In genomic region chr5:24599137-24599536, GRCm38 (mm10) we compare ENCODE assay signal across 8 mouse cellular contexts. TPM values are rescaled to one million over a fixed set of nuclear protein-coding genes. Genes with fewer than 3 reads are reported as not detected.
A peak's percentile ranks its signal among the peaks of the same experiment; 100 is the strongest.
DNase-seq lines count a peak whose midpoint lies in the region; ATAC-seq lines count a peak whose summit lies in the region.
"Had no signal": no experiment of that assay in that cellular context is flagged by ENCODE, and none has a peak within 500 bp of the region (broad histone marks: within the 10 kb centered on the region; RNA-seq: fewer than 3 reads in every experiment).

No protein-coding gene starts in this region.

- peak overlapping the region; percentile 72; the same call in 1 of the 2 replicates for H3K9ac ChIP-seq in kidney, embryonic 16.5 days (replicated peaks; ENCODE audit: low read length)
- peak overlapping the region; percentile 49 for H3K9ac ChIP-seq in intestine, embryonic 15.5 days
- H3K9ac ChIP-seq in neural tube, embryonic 13.5 days = peak overlapping the region; percentile 84

- H3K36me3 ChIP-seq in kidney, embryonic 16.5 days (ENCODE audit: insufficient read depth, low read length) = peaks cover 15% of the 10 kb centered on the region
- peaks cover 16% of the 10 kb centered on the region for H3K36me3 ChIP-seq in forebrain, embryonic 10.5 days (replicated peaks)
- no peaks in the 10 kb centered on the region; the same call in none of the 2 replicates for H3K36me3 ChIP-seq in intestine, embryonic 15.5 days
- peaks cover 19% of the 10 kb centered on the region for H3K36me3 ChIP-seq in neural tube, embryonic 13.5 days

- H3K9me3 ChIP-seq in kidney, embryonic 16.5 days (ENCODE audit: low read length) = no peaks in the 10 kb centered on the region
- H3K9me3 ChIP-seq in forebrain, embryonic 10.5 days = no peaks in the 10 kb centered on the region
- H3K9me3 ChIP-seq in intestine, embryonic 15.5 days = no peaks in the 10 kb centered on the region
- H3K9me3 ChIP-seq in neural tube, embryonic 13.5 days = no peaks in the 10 kb centered on the region

- H3K27me3 ChIP-seq in kidney, embryonic 16.5 days (ENCODE audit: insufficient read depth, low read length) = no peaks in the 10 kb centered on the region
- H3K27me3 ChIP-seq in forebrain, embryonic 10.5 days (ENCODE audit: poor library complexity, severe bottlenecking) = peaks cover 54% of the 10 kb centered on the region
- H3K27me3 ChIP-seq in intestine, embryonic 15.5 days (replicated peaks) = peaks cover 6% of the 10 kb centered on the region; the same call in 1 of the 2 replicates
- H3K27me3 ChIP-seq in neural tube, embryonic 13.5 days = no peaks in the 10 kb centered on the region

- H3K4me3 ChIP-seq in kidney, embryonic 16.5 days (ENCODE audit: low read length) = peak overlapping the region; percentile 56
- H3K4me3 ChIP-seq in forebrain, embryonic 10.5 days = peak overlapping the region; percentile 61
- peak overlapping the region; percentile 44 for H3K4me3 ChIP-seq in intestine, embryonic 15.5 days (replicated peaks)
- peak overlapping the region; percentile 53 for H3K4me3 ChIP-seq in neural tube, embryonic 13.5 days

- no peak for DNase-seq in kidney, adult 18-20 months
- no peak for DNase-seq in forebrain, embryonic 10.5 days (ENCODE audit: extremely low spot score, low spot score)
- no peak for DNase-seq in ovary, postnatal 10 days (ENCODE audit: low spot score)
- DNase-seq: kidney, adult 11 months had no signal

- peaks cover 63% of the 10 kb centered on the region for H3K4me1 ChIP-seq in kidney, embryonic 16.5 days (ENCODE audit: insufficient read depth, low read length)
- H3K4me1 ChIP-seq in forebrain, embryonic 10.5 days = peaks cover 96% of the 10 kb centered on the region
- H3K4me1 ChIP-seq in intestine, embryonic 15.5 days (replicated peaks) = peaks cover 54% of the 10 kb centered on the region
- H3K4me1 ChIP-seq in neural tube, embryonic 13.5 days (replicated peaks) = peaks cover 93% of the 10 kb centered on the region

- no peak overlapping the region for H3K27ac ChIP-seq in kidney, embryonic 16.5 days (ENCODE audit: low read length)
- H3K27ac ChIP-seq in forebrain, embryonic 10.5 days = peak overlapping the region; percentile 87
- H3K27ac ChIP-seq in intestine, embryonic 15.5 days = no peak overlapping the region
- H3K27ac ChIP-seq in neural tube, embryonic 13.5 days (replicated peaks) = 0 out of 2 replicates have a peak overlapping the region, but pooled peaks have one; percentile 18

- peak overlapping the region; percentile 98 for H3K4me2 ChIP-seq in kidney, embryonic 16.5 days (replicated peaks; ENCODE audit: low read depth, low read length)
- H3K4me2 ChIP-seq in intestine, embryonic 15.5 days (replicated peaks) = peak overlapping the region; percentile 91
- peak overlapping the region; percentile 90 for H3K4me2 ChIP-seq in neural tube, embryonic 13.5 days

- ATAC-seq in kidney, embryonic 16.5 days (ENCODE audit: low FRiP score, low TSS enrichment) = no peak
- ATAC-seq in intestine, embryonic 15.5 days = no peak
- no peak for ATAC-seq in neural tube, embryonic 13.5 days (ENCODE audit: low read depth)
- no peak for ATAC-seq in activated CD4-positive, CD25-positive, alpha-beta regulatory T cell, adult 4 months

- 18% methylated on average over 8 of the region's 8 CpGs for WGBS in kidney, embryonic 16.5 days
- WGBS in forebrain, embryonic 10.5 days = 13% methylated on average over 8 of the region's 8 CpGs
- 23% methylated on average over 8 of the region's 8 CpGs for WGBS in intestine, embryonic 15.5 days
- 10% methylated on average over 8 of the region's 8 CpGs for WGBS in neural tube, embryonic 13.5 days

RNA-seq across cellular contexts. Expression of gene Chpf2, which starts 12.6 kb away (rescaled TPM):
- polyA plus RNA-seq in kidney, embryonic 16.5 days (2015; fragmentation: Nextera tagmentation; extraction: Ambion mirVana) = 27.1 and 28.3 TPM in 2 replicates
- 15.1 and 16.0 TPM in 2 replicates for polyA plus RNA-seq in forebrain, embryonic 10.5 days (2016; fragmentation: Nextera tagmentation; extraction: Ambion mirVana)
- polyA plus RNA-seq in intestine, embryonic 15.5 days (2015; fragmentation: Nextera tagmentation; extraction: Ambion mirVana) = 14.7 and 16.0 TPM in 2 replicates
- 19.1 and 19.9 TPM in 2 replicates for polyA plus RNA-seq in neural tube, embryonic 13.5 days (2015; fragmentation: Nextera tagmentation; extraction: Ambion mirVana)
- 10 to 100 TPM in 1 of 2 experiments, 1 to 10 TPM in 1; 8.3 to 17.8 TPM for polyA plus RNA-seq in activated CD4-positive, CD25-positive, alpha-beta regulatory T cell, adult 4 months (2017; shearing (Covaris generic))

RNA-seq across cellular contexts. Expression of gene Abcf2, which starts 21.9 kb away (rescaled TPM):
- polyA plus RNA-seq in kidney, embryonic 16.5 days (2015; fragmentation: Nextera tagmentation; extraction: Ambion mirVana) = 118 TPM in 2 replicates
- 193 and 197 TPM in 2 replicates for polyA plus RNA-seq in forebrain, embryonic 10.5 days (2016; fragmentation: Nextera tagmentation; extraction: Ambion mirVana)
- 86.0 and 87.1 TPM in 2 replicates for polyA plus RNA-seq in intestine, embryonic 15.5 days (2015; fragmentation: Nextera tagmentation; extraction: Ambion mirVana)
- polyA plus RNA-seq in neural tube, embryonic 13.5 days (2015; fragmentation: Nextera tagmentation; extraction: Ambion mirVana) = 91.2 and 99.1 TPM in 2 replicates
- 10 to 100 TPM; 51.8 to 56.8 TPM for polyA plus RNA-seq in activated CD4-positive, CD25-positive, alpha-beta regulatory T cell, adult 4 months (2017; shearing (Covaris generic))

RNA-seq across cellular contexts. Expression of gene Smarcd3, which starts 25.1 kb away (rescaled TPM):
- polyA plus RNA-seq in kidney, embryonic 16.5 days (2015; fragmentation: Nextera tagmentation; extraction: Ambion mirVana) = 24.5 and 25.0 TPM in 2 replicates
- polyA plus RNA-seq in forebrain, embryonic 10.5 days (2016; fragmentation: Nextera tagmentation; extraction: Ambion mirVana) = 34.7 and 39.7 TPM in 2 replicates
- 15.5 and 18.4 TPM in 2 replicates for polyA plus RNA-seq in intestine, embryonic 15.5 days (2015; fragmentation: Nextera tagmentation; extraction: Ambion mirVana)
- polyA plus RNA-seq in neural tube, embryonic 13.5 days (2015; fragmentation: Nextera tagmentation; extraction: Ambion mirVana) = 91.1 and 99.2 TPM in 2 replicates
- polyA plus RNA-seq in activated CD4-positive, CD25-positive, alpha-beta regulatory T cell, adult 4 months (2017; shearing (Covaris generic)) = under 1 TPM in 1 of 2 experiments, not detected in 1; 0.41 TPM

RNA-seq across cellular contexts. Expression of gene 4931409K22Rik, which starts 42.5 kb away (rescaled TPM):
- polyA plus RNA-seq in kidney, embryonic 16.5 days (2015; fragmentation: Nextera tagmentation; extraction: Ambion mirVana) = 0.16 and 0.41 TPM in 2 replicates
- polyA plus RNA-seq in forebrain, embryonic 10.5 days (2016; fragmentation: Nextera tagmentation; extraction: Ambion mirVana) = 0.06 TPM in 1 of 2 replicates, not detected in the other
- 0.05 and 0.08 TPM in 2 replicates for polyA plus RNA-seq in intestine, embryonic 15.5 days (2015; fragmentation: Nextera tagmentation; extraction: Ambion mirVana)
- polyA plus RNA-seq in neural tube, embryonic 13.5 days (2015; fragmentation: Nextera tagmentation; extraction: Ambion mirVana) = 0.08 and 0.17 TPM in 2 replicates
- polyA plus RNA-seq in activated CD4-positive, CD25-positive, alpha-beta regulatory T cell, adult 4 months (2017; shearing (Covaris generic)) = under 1 TPM in 1 of 2 experiments, not detected in 1; 0.46 TPM

RNA-seq across cellular contexts. Expression of gene Asb10, which starts 58.4 kb away (rescaled TPM):
- 0.42 and 0.71 TPM in 2 replicates for polyA plus RNA-seq in kidney, embryonic 16.5 days (2015; fragmentation: Nextera tagmentation; extraction: Ambion mirVana)
- 0.09 and 0.15 TPM in 2 replicates for polyA plus RNA-seq in forebrain, embryonic 10.5 days (2016; fragmentation: Nextera tagmentation; extraction: Ambion mirVana)
- polyA plus RNA-seq in intestine, embryonic 15.5 days (2015; fragmentation: Nextera tagmentation; extraction: Ambion mirVana) = 0.33 and 0.40 TPM in 2 replicates
- 0.15 and 0.25 TPM in 2 replicates for polyA plus RNA-seq in neural tube, embryonic 13.5 days (2015; fragmentation: Nextera tagmentation; extraction: Ambion mirVana)
- polyA plus RNA-seq in activated CD4-positive, CD25-positive, alpha-beta regulatory T cell, adult 4 months (2017; shearing (Covaris generic)) = not detected

Comparison
In these comparisons a context has a peak if more than half of its experiments do, and no peak if none do; other contexts are left out.
1. H3K27ac ChIP-seq: peak in forebrain, embryonic 10.5 days (single experiment) and neural tube, embryonic 13.5 days (single experiment); none in kidney, embryonic 16.5 days (single experiment) and intestine, embryonic 15.5 days (single experiment).
2. RNA of gene Smarcd3, which starts 25.1 kb away (polyA plus RNA-seq): 91.1 to 99.2 TPM in neural tube, embryonic 13.5 days, 34.7 to 39.7 TPM in forebrain, embryonic 10.5 days, 24.5 to 25.0 TPM in kidney, embryonic 16.5 days and 15.5 to 18.4 TPM in intestine, embryonic 15.5 days; 0.41 TPM in activated CD4-positive, CD25-positive, alpha-beta regulatory T cell, adult 4 months; every median in the first group is over 10 times any median in the second.
3. Peak in every context shown above with its lines, with median percentiles within 50 percentile points of each other: H3K4me2 ChIP-seq, H3K4me3 ChIP-seq and H3K9ac ChIP-seq.